Mouse (Mus musculus): ENCODE measurements around the gene Lars2.

GRCm38 (mm10) chr9:123489727-123490343 lies 123.1 kb downstream of the Lars2 start:
- TF ChIP-seq POLR2A (IDR thresholded peaks at IDR 0.05; ENCODE audit: control insufficient read depth in 1 of 2, insufficient read depth in 1 of 2, low read depth in 1 of 2, low read length in 2 of 2, poor library complexity in 1 of 2) (no peak), SIN3A (IDR thresholded peaks at IDR 0.05; ENCODE audit: low read length) (no peak), BHLHE40 (IDR thresholded peaks at IDR 0.05; ENCODE audit: borderline replicate concordance, low read depth, low read length) (no peak), EP300 (IDR thresholded peaks at IDR 0.05; ENCODE audit: low read depth in 1 of 2, low read length in 2 of 2) (no peak), ELF1 (IDR thresholded peaks at IDR 0.05; ENCODE audit: low read depth, low read length) (no peak), USF2 (IDR thresholded peaks at IDR 0.05; ENCODE audit: borderline replicate concordance in 1 of 2, insufficient read depth in 1 of 2, low read depth in 1 of 2, low read length in 2 of 2) (no peak), UBTF (IDR thresholded peaks at IDR 0.05; ENCODE audit: borderline replicate concordance, insufficient read depth, low read depth, low read length) (no peak), GATA1 (IDR thresholded peaks at IDR 0.05; ENCODE audit: low read depth, low read length) (no peak), CTCF (IDR thresholded peaks at IDR 0.05 in 2 of 3, conservative IDR thresholded peaks at IDR 0.05 in 1 of 3; ENCODE audit: control insufficient read depth in 1 of 3, insufficient read depth in 1 of 3, low read depth in 2 of 3, low read length in 3 of 3, poor library complexity in 1 of 3, severe bottlenecking in 1 of 3) (no peak), USF1 (IDR thresholded peaks at IDR 0.05; ENCODE audit: low read depth, low read length) (no peak), TCF12 (IDR thresholded peaks at IDR 0.05; ENCODE audit: low read depth, low read length) (no peak), HCFC1 (IDR thresholded peaks at IDR 0.05; ENCODE audit: low read depth, low read length) (no peak), POLR2AphosphoS2 (IDR thresholded peaks at IDR 0.05; ENCODE audit: low read length) (no peak)
